10 mouse cellular contexts compared by ENCODE assay signal in the genomic region with DNA sequence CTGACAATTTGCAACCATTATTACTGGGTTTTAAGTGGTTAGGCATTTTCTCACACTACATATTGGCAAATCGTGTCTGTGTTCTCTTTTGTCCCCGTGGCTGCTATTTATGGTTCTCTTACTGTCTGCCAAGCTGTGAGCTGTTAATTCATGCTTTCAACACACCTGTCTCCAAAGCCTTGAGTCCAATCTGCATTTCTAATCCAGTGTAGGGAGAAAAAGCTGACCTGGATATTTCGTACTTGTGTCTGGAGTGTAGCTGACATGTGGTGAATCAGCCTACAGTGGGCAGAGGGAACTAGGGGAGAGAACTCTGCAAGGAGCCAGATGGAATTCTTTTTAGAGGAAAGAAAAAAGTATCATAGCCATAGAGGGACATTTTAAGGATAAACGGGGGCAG. TPM values are rescaled to one million over a fixed set of nuclear protein-coding genes. Genes with fewer than 3 reads are reported as not detected.
DNase-seq lines count a peak whose midpoint lies in the region; ATAC-seq lines count a peak whose summit lies in the region.
"Had no signal": no experiment of that assay in that cellular context is flagged by ENCODE, and none has a peak within 500 bp of the region (broad histone marks: within the 10 kb centered on the region; RNA-seq: fewer than 3 reads in every experiment).

No protein-coding gene starts in this region.

- H3K36me3 ChIP-seq in heart, embryonic 12.5 days, result 0 out of 2 replicates have a peak, but pooled peaks cover 2% of the 10 kb centered on the region
- H3K36me3 ChIP-seq: hindbrain, embryonic 15.5 days had no signal

- peaks cover 43% of the 10 kb centered on the region for H3K4me1 ChIP-seq in heart, embryonic 12.5 days (replicated peaks)

- DNase-seq in left cerebral cortex, adult 11 months (ENCODE audit: low spot score), result peak; percentile 56
- no peak for DNase-seq in left cerebral cortex, postnatal 4 days
- peak; percentile 64 for DNase-seq in cerebellum, adult 9-11 months
- DNase-seq in left cerebral cortex, postnatal 36 days (ENCODE audit: low spot score in 2 of 2), result peak; percentile 50 to 52
- no peak for DNase-seq in urinary bladder, postnatal 36 days (ENCODE audit: low spot score in 2 of 2)
- DNase-seq in thymus, postnatal 36 days, result no peak
- DNase-seq: kidney, postnatal 4 days; lung, adult 18-20 months had no signal

- no peaks in the 10 kb centered on the region for H3K9me3 ChIP-seq in heart, embryonic 12.5 days (replicated peaks)
- H3K9me3 ChIP-seq: hindbrain, embryonic 15.5 days had no signal

- WGBS in heart, embryonic 12.5 days, result 52% methylated on average over 4 of the region's 4 CpGs

- H3K4me2 ChIP-seq in heart, embryonic 12.5 days, result no peak overlapping the region; the same call in 1 of the 2 replicates
- H3K4me2 ChIP-seq: hindbrain, embryonic 15.5 days had no signal

- H3K27ac ChIP-seq in heart, embryonic 12.5 days (ENCODE audit: poor library complexity, severe bottlenecking), result 0 out of 2 replicates have a peak overlapping the region, but pooled peaks have one; percentile 43
- H3K27ac ChIP-seq: hindbrain, embryonic 15.5 days had no signal

- intact Hi-C loops in left cerebral cortex, postnatal 4 days (cut with DNase I), result no loop called here
- intact Hi-C loops in left cerebral cortex, postnatal 36 days (cut with DNase I), result no loop called here

- no peak overlapping the region for H3K4me3 ChIP-seq in heart, embryonic 12.5 days
- H3K4me3 ChIP-seq: hindbrain, embryonic 15.5 days had no signal

- H3K27me3 ChIP-seq in heart, embryonic 12.5 days (replicated peaks), result no peaks in the 10 kb centered on the region
- H3K27me3 ChIP-seq: hindbrain, embryonic 15.5 days had no signal

- no peak for ATAC-seq in heart, embryonic 12.5 days (ENCODE audit: insufficient number of reproducible peaks, low FRiP score)

- no peak overlapping the region for H3K9ac ChIP-seq in heart, embryonic 12.5 days
- H3K9ac ChIP-seq: hindbrain, embryonic 15.5 days had no signal

RNA-seq across cellular contexts. Expression of gene Cers6, which starts 35.0 kb away (rescaled TPM):
- total RNA-seq in left cerebral cortex, postnatal 4 days (2021), result 10 to 100 TPM; 78.1 to 87.2 TPM
- polyA plus RNA-seq in heart, embryonic 12.5 days (2016; fragmentation: Nextera tagmentation; extraction: Ambion mirVana), result 25.4 and 26.9 TPM in 2 replicates
- 10 to 100 TPM; 54.1 to 84.6 TPM for total RNA-seq in left cerebral cortex, postnatal 36 days (2021)

Comparison
In these comparisons a context has a peak if more than half of its experiments do, and no peak if none do; other contexts are left out.
1. DNase-seq: peak in left cerebral cortex, adult 11 months (single experiment), cerebellum, adult 9-11 months (single experiment) and left cerebral cortex, postnatal 36 days (2 of 2); none in left cerebral cortex, postnatal 4 days (single experiment), urinary bladder, postnatal 36 days (0 of 2) and thymus, postnatal 36 days (0 of 2).